Mouse (Mus musculus) lung, postnatal 4 days (tissue): ENCODE data around the gene Nus1.
A peak's percentile ranks its signal among the peaks of the same experiment; 100 is the strongest.

ENCODE experiments used
- DNase-seq, 2 experiments: peaks; one replicate each; pipeline ENCODE4 v3.0.0; 2021

The Nus1 gene

DNA sequence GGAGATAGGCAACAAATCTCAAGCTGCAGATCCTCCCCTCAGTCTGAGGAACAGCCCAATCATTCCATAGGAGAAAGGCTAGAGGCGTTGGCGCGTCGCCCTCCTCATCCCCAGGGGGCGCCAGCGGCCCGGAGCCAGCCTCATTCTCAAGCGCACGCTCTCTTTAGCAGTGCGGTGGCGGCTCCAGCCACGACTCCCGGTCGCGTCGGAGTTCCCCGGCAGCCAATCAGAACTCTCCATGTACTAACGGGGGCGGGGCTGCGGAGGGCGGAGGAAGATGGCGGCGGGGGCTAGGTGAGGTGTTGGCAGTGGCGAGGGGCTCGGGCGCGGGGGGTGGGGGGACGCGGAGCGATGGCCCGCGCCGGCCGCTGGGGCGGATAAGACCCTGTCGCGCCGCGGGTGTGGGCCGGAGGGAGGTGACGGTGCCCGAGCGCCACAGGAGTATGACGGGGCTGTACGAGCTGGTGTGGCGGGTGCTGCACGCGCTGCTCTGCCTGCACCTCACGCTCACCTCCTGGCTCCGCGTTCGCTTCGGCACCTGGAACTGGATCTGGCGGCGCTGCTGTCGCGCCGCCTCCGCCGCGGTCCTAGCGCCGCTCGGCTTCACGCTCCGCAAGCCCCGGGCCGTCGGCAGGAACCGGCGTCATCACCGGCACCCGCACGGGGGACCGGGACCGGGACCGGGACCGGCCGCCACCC lies at the start of gene Nus1:
Gene Nus1, plus strand, starts transcription at position 249 of the 699 bp plus-strand sequence.
- DNase-seq = peak; percentile 97 to 98

DNA sequence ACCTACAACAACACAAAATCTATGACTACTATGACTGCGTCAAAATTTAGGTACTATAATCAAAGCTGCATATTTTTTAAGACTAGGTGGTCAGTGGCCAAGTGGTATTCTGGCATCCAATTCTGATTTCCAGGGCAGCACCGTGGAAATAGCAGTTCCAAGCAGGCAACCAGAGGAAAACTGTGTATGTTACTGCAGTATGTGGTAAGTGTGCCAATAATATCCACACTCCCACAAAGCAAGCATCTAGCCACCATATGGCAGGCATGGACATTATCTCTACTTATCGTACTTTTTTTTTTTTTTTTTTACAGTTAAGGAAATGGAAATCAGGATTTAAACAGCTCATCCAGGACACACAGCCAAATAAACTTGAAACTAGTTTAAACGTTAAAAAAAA lies 49.0 kb upstream of the Nus1 start:
- no peak for DNase-seq

DNA sequence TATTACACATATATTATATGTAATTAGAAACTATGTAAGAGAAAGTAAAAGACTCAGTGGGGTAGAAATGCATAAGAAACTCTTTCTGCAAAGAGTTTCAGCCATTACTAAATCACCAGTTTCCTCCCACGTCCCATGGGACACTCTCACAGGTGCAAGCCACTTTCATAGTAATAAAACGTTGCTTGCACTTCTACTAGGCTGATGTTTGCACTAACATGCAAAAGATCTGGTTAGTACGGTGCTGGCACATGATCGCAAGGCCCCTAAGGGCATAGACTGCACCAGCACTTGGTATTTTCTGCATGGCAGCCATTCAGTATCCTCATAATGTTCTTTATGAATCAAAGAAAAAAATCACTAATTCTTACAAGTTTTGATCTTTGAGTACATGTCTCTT lies 43.5 kb upstream of the Nus1 start:
- DNase-seq = no peak

DNA sequence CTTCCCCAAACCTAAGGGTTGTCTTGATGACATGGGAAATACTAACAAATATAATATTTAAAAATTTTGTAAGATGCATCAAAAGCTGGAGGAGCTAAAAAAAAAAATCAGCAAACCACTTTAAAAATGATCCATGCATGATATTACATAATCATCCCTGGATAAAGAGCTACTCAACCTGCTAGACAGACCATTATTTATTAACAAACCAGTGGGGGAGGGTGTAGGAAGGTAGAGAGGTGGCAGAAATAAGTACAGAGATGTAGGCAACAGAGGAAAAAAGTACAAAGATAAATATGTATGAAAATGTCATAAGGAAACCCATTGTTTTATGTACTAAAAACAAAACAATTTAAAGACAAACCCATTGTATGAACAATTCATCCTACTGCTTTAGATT lies 42.7 kb upstream of the Nus1 start:
- DNase-seq = no peak

DNA sequence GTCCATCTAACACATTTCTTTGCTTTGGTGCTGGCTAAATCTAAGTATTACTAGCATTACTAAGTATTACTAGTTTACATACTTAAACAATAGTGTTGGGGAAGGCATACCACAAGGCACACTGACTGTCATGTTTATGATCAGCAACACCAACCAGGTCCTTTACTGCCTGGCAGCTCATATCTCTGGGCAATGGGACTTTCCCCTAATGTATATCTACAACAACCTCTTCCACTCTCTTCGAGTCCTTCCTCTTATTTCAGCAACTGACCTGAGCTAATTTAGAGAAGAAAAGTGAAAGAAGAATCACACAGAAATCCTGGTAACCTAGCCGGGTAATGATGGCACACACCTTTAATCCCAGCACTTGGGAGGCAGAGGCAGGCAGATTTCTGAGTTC lies 40.9 kb upstream of the Nus1 start:
- no peak for DNase-seq

DNA sequence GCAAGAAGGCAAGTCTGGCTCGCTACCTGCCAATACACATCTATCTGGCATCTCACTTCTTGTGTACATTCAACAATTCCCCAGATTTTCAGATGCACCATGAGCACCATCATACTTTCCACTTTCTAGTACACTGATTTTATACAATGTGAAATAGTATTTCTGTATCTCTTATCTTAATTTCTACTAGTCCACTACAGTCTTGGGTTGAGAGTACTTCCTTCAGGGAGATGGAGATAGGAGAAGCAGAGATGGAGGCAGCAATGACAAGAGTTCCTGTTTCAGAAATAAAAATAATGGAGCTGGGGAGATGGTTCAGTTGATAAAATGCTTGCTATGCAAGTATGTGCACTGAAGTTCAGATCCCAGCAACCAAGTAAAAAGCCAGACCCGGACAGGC lies 39.5 kb upstream of the Nus1 start:
- no peak for DNase-seq

GRCm38 (mm10) chr10:52381321-52381801 lies 36.0 kb upstream of the Nus1 start:
- no peak for DNase-seq

DNA sequence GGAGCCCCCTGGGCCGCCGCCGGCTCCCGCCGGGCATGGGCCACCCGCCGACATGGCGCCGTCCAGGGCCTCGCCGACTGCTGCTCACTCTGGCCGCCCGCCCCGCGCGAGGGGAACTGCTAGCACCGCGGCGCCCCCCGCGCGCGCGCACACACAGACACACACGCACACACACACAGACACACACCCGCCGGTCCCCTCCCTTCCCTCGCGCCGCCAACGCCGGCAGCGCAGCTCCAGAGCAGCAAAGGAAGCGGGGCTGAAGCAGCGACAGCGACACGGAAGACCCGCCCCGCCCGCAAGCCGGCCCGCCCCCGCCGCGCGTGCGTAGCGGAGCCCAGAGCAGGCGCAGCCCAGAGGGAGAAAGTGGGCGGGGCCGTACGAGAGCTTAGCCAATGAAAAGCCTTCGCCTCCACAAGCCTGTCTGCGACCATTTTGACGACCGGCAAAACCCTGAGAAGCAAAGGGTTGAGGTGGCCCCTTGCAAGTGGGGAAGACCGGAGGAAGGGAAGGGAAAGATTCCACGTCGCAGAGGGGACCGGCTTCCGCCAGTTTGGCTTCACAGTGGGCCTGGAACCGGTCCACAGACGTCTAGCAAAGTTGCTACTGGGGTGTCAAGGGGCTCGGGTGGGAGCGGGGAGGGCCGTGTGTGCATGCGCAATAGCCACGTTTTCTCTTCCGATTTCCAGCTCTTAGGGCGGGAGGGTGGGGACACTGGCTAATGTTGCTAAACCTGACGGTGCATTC lies 35.3 kb upstream of the Nus1 start, which contains the start of gene Gopc:
Gene Gopc, minus strand, starts transcription at position 280 of the 747 bp plus-strand sequence.
- DNase-seq = peak; percentile 98 to 99

- DNase-seq = no peak
Observed at GRCm38 (mm10) chr10:52383022-52383421, 34.3 kb upstream of the Nus1 start.

GRCm38 (mm10) chr10:52383522-52383921 lies 33.8 kb upstream of the Nus1 start:
- no peak for DNase-seq

DNA sequence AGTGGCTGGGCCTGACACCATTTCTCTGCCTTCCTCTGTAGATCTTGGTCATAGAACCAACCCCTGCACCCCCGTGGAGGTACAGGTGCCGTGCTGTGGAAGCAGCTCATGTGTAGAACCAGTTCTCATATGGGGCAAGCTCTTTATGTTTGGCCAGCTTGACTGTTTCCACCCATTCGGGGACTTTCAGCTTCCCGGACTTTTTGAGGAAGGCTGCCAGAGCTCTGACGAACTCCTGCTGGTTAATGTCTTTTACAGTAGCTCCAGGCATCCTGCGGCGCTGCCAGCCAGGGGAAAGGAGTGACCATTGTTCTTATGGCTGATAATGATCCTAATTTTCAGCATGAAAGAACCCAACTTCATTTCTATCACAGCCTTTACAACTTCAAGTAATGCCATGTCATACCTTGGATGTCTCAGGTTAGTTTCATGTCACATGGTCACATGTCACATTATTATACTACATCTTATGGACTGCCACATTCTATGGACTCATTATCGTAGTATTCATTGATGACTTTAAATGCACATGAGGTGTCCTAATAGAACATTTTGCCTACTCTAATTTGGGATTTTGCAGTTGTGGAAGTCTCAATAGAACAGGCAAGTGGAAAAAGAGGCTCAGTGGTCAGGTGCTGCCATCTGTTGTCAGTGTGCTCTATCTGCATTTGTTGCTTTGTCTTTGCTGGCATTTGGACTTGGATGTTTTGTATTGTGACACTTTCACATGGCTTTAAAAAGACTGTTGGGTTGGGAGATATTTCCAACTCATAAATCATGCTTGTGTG lies 32.3 kb upstream of the Nus1 start:
- DNase-seq = peak; percentile 38 to 66

GRCm38 (mm10) chr10:52387192-52387591 lies 30.2 kb upstream of the Nus1 start:
- DNase-seq = no peak

DNA sequence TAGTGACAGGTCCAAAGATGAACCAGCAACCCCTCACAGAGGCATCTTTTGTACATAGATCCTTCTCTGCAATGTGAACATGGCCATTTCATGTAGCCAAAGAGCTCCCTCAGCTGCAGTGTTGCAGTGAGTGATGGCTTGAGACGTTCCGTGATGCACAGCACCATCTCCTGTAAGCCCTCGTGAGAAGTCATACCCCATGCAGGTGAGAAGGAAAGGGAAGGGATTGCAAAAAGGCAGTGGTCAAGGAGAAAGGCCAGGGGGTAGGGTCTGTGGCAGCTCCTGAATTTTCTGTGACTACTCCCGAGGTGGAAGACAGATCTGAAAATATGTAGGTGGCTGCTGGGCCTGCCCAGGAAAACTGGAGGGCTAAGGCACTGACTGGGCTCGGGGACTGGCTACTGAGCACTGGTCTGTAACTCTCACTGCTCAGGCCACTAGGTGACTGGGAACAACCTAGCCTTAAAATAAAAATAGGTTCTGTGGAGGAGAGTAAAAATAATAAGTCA lies 28.4 kb upstream of the Nus1 start, which contains the start of gene Nepn:
Gene Nepn, plus strand, starts transcription at position 51 of the 509 bp plus-strand sequence.
- no peak for DNase-seq

DNA sequence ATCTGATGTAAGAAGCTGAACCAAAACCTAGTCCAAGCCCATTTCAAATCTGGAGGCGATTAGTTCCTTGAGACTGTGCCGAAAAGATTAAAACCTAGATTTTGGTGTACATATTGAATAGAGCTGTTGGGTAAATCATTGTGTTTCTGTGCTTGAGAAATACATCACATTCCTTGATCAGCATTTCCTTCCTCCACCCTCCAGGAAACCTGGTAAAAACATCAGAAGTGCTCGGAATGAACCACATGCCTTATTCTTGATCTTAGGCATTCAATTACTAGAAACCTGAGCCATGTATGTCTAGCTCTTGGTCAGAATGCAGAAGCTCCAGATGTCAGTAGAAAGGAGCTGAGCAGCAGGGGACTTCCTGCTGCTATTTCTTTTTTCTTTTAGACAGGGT lies 27.9 kb upstream of the Nus1 start:
- no peak for DNase-seq

DNA sequence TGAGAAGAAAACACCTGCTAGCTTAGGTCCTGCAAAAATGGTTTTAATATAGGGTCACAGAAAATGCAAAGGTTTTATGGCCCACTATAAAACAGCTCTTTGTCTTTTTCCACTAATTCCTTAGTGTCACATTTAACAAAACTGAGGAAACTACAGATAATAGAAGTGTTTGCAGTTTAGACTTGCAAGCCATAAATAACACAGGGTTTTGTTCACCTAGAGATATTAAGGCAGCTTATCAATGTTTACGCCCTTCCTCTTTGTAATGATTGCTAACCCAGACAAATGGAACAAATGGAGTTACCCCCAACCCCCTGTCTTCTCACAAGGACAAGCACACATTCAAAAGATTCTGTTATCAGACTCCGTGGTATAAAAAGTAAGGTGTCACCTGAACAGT lies 26.1 kb upstream of the Nus1 start:
- no peak for DNase-seq

DNA sequence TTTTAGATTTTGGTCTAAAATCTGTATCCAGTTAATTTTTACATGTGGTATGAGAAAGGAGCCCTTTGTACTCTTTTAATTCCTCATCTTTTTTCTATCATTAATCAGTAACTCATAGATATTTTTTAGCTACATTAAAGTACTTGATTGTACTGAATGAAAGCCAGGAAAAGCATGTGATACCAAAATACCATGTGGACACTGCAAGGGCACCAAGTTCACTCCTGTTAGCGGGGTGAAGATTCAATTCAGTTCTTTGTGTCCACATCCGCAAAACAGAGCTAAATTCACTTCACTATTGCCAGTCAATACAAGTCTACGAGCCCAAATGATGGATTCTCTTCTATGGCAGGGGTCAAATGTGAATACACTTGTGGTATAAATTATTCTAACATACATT lies 20.7 kb upstream of the Nus1 start:
- no peak for DNase-seq

- no peak for DNase-seq
Observed at GRCm38 (mm10) chr10:52398715-52399114, 18.6 kb upstream of the Nus1 start.

DNA sequence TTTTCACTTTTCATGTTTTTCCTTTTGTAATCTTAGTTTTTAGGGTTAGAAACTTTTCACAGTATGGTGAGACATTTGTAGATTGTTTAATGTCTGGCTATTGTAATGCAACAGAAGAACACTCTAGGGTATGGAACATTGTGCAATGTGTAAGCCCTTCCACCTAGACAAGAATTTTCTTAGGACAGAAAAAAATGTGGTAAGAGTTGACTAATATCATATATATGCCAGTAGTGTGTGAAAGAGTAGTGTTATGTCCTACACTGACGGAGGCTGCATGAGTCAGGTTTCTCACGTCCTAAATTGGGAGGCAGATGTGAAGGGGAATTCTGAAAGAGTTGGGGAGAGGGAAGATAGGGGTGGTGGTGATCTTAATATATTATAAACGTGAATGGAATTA lies 17.6 kb upstream of the Nus1 start:
- DNase-seq = no peak

- no peak for DNase-seq
Observed at GRCm38 (mm10) chr10:52405160-52405559, 12.2 kb upstream of the Nus1 start.

DNA sequence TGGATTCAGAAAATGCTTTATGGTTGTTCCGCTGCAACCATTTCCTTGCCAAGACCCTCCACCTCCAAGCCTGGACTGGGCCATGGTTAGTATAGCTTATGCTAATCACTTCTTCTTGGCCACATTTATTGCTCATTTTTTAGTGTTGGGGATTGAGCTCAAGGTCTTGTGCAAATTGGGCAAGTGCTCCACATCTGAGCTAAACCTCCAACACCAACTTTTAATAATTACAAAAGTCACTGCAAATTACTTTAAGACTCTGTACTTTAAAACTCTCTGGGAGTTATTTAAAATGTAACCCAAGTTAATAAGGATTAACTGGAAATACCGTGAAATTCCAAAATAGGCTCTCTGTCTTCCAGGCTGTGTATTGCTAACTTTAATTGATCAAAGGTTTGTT lies 9.8 kb upstream of the Nus1 start:
- no peak for DNase-seq

- DNase-seq = no peak
Observed at GRCm38 (mm10) chr10:52415020-52415419, 2.3 kb upstream of the Nus1 start.

DNA sequence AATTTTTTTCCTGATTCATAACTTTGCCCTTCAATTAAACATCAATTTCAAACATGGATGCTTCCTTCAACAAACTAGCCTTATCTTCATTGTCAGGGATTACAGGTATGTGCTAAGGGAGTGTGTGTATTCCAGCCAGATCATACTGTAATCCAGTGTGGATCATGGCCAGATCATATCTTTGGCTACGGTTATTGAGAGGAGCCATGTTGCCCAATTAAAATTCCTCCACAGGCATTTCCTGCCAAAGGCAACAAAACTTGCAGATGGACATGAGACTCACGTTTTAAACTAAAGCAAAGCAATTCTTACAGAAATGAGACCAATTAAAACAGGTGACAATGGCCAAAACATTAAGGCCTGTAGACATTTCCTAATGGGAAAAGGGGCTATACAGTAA lies 889 bp upstream of the Nus1 start:
- no peak for DNase-seq
